Mouse (Mus musculus): ENCODE measurements at regions not wholly inside any gene's neighbourhood (a gene's known extent, or its start where the extent isn't known, plus 50 kb on each side); places are given as distances from the start of the nearest gene placed in this dataset.

DNA sequence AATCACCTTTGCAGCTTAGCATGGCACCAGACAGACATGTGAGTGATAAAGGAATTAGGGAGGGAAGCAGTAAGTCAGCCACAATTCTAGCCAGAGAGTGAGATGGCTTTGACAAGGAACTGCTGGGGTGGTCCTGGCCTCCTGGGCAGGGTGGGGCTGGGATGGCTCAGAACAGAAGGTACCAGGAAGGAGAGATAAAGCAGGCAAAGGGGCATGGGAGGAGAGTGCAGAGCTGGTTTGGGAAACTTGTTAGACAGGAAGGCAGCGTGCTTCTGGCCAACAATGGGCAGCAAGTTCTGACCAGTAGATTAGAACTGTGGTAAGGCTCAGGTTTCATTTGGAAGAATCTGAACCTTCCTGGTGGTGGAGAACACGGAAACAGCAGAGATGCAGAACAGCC, 130.5 kb upstream of the Mkln1 start:
- no peak for DNase-seq (ENCODE audit: low spot score in 2 of 2)

DNA sequence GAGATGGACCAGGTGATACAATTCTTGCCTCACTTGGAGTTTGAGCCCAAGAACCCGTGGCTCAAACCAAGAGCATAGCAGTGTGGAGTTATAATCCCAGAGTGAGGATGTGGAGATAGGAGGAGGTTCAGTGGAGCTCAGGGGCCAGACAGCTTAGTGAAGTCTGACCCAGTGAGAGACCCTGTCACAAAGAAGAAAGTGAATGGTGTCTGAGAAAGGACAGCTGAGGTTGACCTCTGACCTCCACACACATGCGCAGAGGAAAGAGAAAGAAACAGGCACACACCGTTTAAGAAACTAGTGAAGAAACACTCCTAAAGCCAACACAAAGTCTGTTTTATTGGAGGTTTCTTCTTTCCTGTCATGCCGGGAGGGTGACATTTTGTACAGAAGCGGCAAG, 124.7 kb upstream of the Mkln1 start:
- DNase-seq (ENCODE audit: low spot score in 2 of 2), result no peak

DNA sequence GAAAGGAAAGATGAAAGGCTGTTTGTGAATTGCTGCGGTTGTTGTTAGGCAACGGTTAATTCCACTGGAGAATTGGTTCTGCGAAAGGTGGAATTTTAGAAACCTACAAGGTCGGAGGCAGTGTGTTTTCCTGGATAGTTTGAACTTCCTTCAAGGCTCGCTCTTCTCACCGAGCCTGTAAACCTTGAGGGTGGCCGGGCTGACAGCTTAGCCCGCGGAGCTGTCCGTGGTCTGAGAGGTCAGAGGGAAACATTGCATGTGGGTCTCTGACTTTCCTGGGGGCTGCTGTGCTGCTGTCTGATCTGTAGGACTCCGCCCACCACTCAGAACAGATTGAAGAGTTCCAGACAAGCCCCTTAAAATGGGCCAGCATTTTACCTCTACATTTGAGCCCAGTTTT, 124.3 kb upstream of the Mkln1 start:
- no peak for DNase-seq (ENCODE audit: low spot score in 2 of 2)

GRCm38 (mm10) chr6:31277792-31278191, 120.7 kb upstream of the Mkln1 start:
- DNase-seq (ENCODE audit: low spot score in 2 of 2), result peak; percentile 50 to 70

GRCm38 (mm10) chr6:31283973-31284372, 114.6 kb upstream of the Mkln1 start:
- no peak for DNase-seq (ENCODE audit: low spot score in 2 of 2)

- no peak for DNase-seq (ENCODE audit: low spot score in 2 of 2)
Measured at GRCm38 (mm10) chr6:31284390-31284789, 114.1 kb upstream of the Mkln1 start.

GRCm38 (mm10) chr6:31285064-31285463, 113.5 kb upstream of the Mkln1 start:
- DNase-seq (ENCODE audit: low spot score in 2 of 2), result peak in 1 of 2 experiments; percentile 44

- DNase-seq (ENCODE audit: low spot score in 2 of 2), result no peak
Measured at GRCm38 (mm10) chr6:31285981-31286737, 112.4 kb upstream of the Mkln1 start.

- no peak for DNase-seq (ENCODE audit: low spot score in 2 of 2)
Measured at GRCm38 (mm10) chr6:31287176-31287575, 111.4 kb upstream of the Mkln1 start.

GRCm38 (mm10) chr6:31287686-31288085, 110.8 kb upstream of the Mkln1 start:
- DNase-seq (ENCODE audit: low spot score in 2 of 2), result no peak

DNA sequence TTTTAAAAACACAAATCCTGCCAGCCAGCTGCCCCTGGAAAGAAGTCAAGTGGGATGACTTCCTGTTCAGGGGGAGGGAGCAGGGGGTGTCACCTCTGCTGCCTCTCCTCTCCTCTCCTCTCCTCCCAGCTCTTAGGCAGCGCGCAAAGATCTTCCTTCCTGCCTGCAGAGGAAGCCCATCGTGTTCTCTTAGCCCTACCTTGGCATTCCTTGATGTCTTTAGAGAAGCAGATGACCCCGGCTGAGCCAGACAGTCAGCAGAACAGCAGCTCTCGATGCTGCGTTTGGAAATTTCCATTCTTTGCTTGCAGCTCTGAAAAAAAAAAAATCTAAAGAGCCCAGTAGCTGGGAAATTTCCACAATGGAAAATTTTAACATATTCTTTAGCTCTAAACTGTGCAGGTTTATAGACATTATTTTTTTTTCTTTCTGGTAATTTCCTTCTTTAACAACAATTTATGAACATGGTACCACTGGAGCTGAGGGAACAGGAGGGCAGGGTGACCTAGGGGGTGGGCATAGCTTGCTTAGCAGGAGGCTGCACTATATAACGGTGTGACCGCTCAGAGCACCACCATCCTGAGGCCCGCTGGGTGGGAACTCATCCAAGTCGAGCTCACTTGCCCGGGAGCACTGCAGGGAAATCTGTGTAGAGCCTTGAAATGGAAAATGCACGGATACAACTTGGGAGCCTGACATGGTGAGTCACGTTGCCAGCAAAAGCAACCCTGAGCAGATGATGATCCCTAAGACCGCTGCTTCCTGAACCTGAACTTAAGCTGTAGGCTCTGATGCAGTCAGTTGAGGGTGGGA, 109.9 kb upstream of the Mkln1 start:
- no peak for DNase-seq (ENCODE audit: low spot score in 2 of 2)

DNA sequence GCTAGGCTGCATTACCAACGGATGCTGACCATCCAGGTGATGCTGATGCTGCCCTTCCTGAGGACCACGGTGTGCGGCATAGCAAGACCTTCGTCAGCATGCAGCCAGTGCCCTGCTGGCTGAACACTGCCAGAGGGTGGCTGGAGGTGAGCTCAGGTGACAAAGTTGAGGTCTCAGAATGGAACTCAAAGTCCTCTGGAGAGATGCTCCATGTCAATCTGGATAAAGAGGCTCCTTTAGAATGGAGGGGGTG, 109.4 kb upstream of the Mkln1 start:
- DNase-seq (ENCODE audit: low spot score in 2 of 2), result no peak

GRCm38 (mm10) chr6:31292081-31292480, 106.5 kb upstream of the Mkln1 start:
- no peak for DNase-seq (ENCODE audit: low spot score in 2 of 2)

DNA sequence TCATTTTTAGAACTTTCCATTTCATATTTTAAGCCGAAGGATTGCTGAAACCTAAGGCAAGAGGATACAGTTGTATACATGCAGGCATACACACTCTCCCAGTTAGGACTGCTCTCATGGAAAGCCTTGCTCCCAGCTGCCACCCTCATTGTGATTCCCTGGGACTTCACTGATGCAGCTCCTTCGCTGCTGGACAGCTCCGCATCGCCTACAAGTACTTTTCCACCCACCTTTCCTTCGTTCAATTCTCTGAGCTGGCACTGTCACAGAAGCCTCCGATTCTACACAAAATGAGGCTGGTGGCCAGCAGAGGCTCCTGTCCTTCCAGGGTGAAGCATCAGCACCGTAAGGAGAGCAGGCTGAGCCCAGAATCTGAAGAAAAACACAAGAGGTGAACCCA, 105.5 kb upstream of the Mkln1 start:
- no peak for DNase-seq (ENCODE audit: low spot score in 2 of 2)

- DNase-seq (ENCODE audit: low spot score in 2 of 2), result no peak
Measured at GRCm38 (mm10) chr6:31299395-31299794, 99.1 kb upstream of the Mkln1 start.

GRCm38 (mm10) chr6:31305736-31306135, 92.8 kb upstream of the Mkln1 start:
- DNase-seq (ENCODE audit: low spot score in 2 of 2), result no peak

DNA sequence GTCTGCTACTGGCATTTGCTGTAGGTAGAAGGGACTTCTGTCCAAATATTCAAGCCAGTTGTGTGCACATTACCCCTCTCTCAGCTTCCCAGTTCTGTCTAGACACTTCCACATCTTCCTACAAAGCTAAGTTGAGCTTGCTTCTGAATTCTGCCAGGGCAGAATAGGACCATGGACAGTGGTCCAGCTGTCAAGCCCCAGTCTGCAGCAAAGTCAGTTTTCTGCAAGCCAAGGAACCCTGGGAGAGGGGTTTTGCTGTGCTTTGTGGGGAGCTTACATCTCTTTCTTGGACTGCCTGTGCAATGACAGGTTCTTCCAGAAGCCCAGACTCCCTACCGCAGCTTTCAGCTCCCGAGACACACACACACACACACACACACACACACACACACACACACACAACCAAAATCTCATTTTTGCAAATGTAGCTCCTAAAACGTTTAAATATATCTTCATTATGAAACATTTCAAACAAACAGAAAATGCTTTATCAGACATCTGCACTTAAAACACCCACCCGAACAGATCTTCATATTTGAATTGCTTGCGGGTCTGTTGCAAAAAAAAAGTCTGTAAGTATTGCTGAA, 91.4 kb upstream of the Mkln1 start:
- peak in 1 of 2 experiments; percentile 41 for DNase-seq (ENCODE audit: low spot score in 2 of 2)

GRCm38 (mm10) chr6:31307899-31308298, 90.6 kb upstream of the Mkln1 start:
- DNase-seq (ENCODE audit: low spot score in 2 of 2), result no peak

DNA sequence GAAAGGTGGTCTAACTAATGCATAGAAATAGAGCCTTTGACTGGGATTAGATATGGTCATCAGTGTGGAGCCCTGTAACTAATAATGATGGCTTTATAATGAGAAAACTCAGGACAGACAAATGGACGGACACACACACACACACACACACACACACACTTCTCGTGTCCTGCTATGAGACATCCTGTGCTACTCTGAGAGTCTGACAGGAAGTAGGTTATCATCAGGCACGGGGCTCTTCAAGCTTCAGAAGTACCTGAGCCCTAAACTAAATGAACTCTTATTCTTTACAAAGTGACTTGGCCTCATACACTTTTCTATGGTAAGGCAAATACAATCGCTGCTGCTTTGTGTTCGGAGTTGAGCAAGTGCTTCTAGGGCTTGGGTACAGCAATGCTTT, 87.9 kb upstream of the Mkln1 start:
- DNase-seq (ENCODE audit: low spot score in 2 of 2), result no peak

- DNase-seq (ENCODE audit: low spot score in 2 of 2), result no peak
Measured at GRCm38 (mm10) chr6:31313869-31314470, 84.6 kb upstream of the Mkln1 start.

GRCm38 (mm10) chr6:31317741-31318225, 80.8 kb upstream of the Mkln1 start:
- DNase-seq (ENCODE audit: low spot score in 2 of 2), result no peak

- DNase-seq (ENCODE audit: low spot score in 2 of 2), result no peak
Measured at GRCm38 (mm10) chr6:31318506-31318905, 80.0 kb upstream of the Mkln1 start.

GRCm38 (mm10) chr6:31319431-31319830, 79.1 kb upstream of the Mkln1 start:
- no peak for DNase-seq (ENCODE audit: low spot score in 2 of 2)

Measured in right cerebral cortex, postnatal 10 days (tissue).